Mouse (Mus musculus) kidney, adult 2 months (tissue): Measurements from ENCODE around the gene Prkce. TPM values are rescaled to one million over a fixed set of nuclear protein-coding genes. Genes with fewer than 3 reads are reported as not detected.

Experiments
- DNase-seq: peaks from one replicate; pipeline ENCODE4 v3.0.0; 2021
- H3K27ac ChIP-seq: fragments of 200-500 bp; 2 replicates; pipeline ENCODE4 v1.5.1; 2012; ENCODE audit warnings: low read depth, low read length, control low read depth, inconsistent platforms; ENCODE audit not compliant: insufficient read depth
- H3K27me3 ChIP-seq: fragments of 200-500 bp; replicated peaks from 2 replicates; pipeline ENCODE4 v1.6.1; 2012; ENCODE audit warnings: mild to moderate bottlenecking, moderate library complexity, low read length, inconsistent platforms; ENCODE audit not compliant: control insufficient read depth, insufficient read depth
- H3K36me3 ChIP-seq: fragments of 200-500 bp; 2 replicates; pipeline ENCODE4 v1.6.1; 2012; ENCODE audit warnings: mild to moderate bottlenecking, moderate library complexity, low read length, inconsistent platforms; ENCODE audit not compliant: control insufficient read depth, insufficient read depth
- H3K4me1 ChIP-seq: fragments of 200-500 bp; 2 replicates; pipeline ENCODE4 v1.6.1; 2011; ENCODE audit warnings: low read length; ENCODE audit not compliant: control insufficient read depth, insufficient read depth
- H3K4me3 ChIP-seq: fragments of 200-500 bp; 2 replicates; pipeline ENCODE4 v1.5.1; 2011; ENCODE audit warnings: mild to moderate bottlenecking, low read depth, low read length, control low read depth; ENCODE audit not compliant: insufficient read depth
- CTCF ChIP-seq: fragments of 200-500 bp; conservative IDR thresholded peaks from 2 replicates; pipeline ENCODE4 v1.5.1; 2011; ENCODE audit warnings: low read depth, mild to moderate bottlenecking, control low read depth, low read length, moderate library complexity, mixed read lengths; ENCODE audit not compliant: insufficient read depth, insufficient read length
- POLR2A ChIP-seq: fragments of 200-500 bp; IDR thresholded peaks from one replicate; pipeline ENCODE4 v1.6.1; 2011; ENCODE audit warnings: low read depth, low read length, control low read depth
- WGBS: fragments of 180-500 bp; shearing (Covaris S2); methylation state at CpG from one replicate; pipeline ENCODE4 v1.1.7; 2018; 5-methylcytosine and 5-hydroxymethylcytosine counted together
- polyA plus RNA-seq: library from polyadenylated mRNA; depleted of rRNA; stranded (reverse); fragments of >200 nt; gene quantifications from 2 replicates; pipeline ENCODE4 v1.2.3, GENCODE M21; 2012

Prkce gene
- polyA plus RNA-seq, 1 experiment = 6.1 TPM

DNA sequence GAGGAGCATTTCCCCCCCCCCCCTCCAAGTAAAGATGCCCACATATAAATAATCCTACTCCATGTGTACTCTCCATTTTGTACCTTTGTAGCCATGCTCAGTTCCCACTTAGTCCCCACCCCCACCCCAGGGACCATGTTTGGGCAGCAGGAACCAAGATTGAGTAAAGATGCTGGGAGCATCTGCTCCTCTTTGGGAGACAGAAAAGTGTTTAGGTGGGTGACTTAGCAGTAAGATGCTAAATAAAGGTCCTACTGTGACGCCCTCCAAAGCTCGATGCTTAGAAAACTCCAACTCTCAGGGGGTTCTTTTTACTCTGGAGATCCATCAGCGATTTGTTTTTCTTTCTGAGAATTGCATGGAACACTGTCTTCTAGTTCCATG lies 270.7 kb downstream of the Prkce start:
- Histone ChIP-seq H3K4me1 (peaks cover 3% of the 10 kb centered on the region; the same call in 1 of the 2 replicates), H3K4me3 (no peak overlapping the region), H3K27ac (no peak overlapping the region), H3K27me3 (no peaks in the 10 kb centered on the region), H3K36me3 (no peaks in the 10 kb centered on the region)
- WGBS = 92% methylated on average over 3 of the region's 3 CpGs
- no peak for DNase-seq
- no peak for TF ChIP-seq CTCF

DNA sequence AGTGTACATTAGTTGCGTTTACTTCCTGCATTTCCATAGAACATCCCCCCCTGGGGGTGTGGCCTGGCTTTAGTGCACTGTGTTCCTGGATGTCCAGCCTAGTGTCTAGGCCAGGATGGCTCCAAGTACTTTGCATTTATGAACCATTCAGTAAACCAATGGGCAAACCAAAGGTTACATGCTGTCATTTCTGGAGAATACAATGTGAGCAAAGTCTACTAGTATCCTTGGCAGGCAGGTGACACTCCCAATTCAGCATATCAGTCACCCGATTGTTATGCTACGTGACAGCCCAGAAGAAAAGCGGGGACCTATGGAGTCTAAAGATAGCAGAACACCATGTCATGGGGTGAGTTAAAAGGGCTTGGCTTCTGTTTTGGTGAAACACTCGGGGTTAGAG lies 271.2 kb downstream of the Prkce start:
- DNase-seq = peak; percentile 14
- TF ChIP-seq POLR2A (no peak), CTCF (no peak)
- no peak overlapping the region for H3K27ac ChIP-seq

DNA sequence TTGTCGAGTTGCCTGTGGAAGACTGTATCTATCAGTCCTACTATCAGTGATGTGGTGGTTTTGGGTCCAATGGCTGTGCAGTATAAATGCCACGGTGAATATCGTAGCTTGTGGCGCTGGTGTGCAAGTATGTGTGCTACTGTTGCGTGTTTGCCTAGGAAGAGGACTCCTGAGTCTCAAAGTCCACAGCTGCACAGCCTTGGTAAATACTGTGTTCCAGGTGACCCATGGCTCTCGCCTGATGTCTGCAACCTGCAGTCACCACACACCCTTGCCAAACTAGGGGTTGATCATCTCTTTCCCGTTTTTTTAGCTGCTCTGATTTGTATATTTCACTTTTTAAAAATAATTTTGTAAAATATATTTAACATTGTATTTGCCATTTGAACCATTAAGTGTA lies 273.5 kb downstream of the Prkce start:
- no peaks in the 10 kb centered on the region for H3K27me3 ChIP-seq
- DNase-seq = peak; percentile 24
- no peaks in the 10 kb centered on the region for H3K36me3 ChIP-seq
- TF ChIP-seq CTCF (no peak), POLR2A (no peak)
- H3K4me1 ChIP-seq = peaks cover 8% of the 10 kb centered on the region
- 78% methylated on average over 7 of the region's 7 CpGs for WGBS
- no peak overlapping the region for H3K4me3 ChIP-seq
- H3K27ac ChIP-seq = no peak overlapping the region

More for the DNA sequence above, 271.2 kb downstream of the Prkce start:
- Histone ChIP-seq H3K4me1 (peaks cover 3% of the 10 kb centered on the region; the same call in 1 of the 2 replicates), H3K27me3 (no peaks in the 10 kb centered on the region), H3K4me3 (no peak overlapping the region), H3K36me3 (no peaks in the 10 kb centered on the region)
- 81% methylated on average over 5 of the region's 5 CpGs for WGBS

DNA sequence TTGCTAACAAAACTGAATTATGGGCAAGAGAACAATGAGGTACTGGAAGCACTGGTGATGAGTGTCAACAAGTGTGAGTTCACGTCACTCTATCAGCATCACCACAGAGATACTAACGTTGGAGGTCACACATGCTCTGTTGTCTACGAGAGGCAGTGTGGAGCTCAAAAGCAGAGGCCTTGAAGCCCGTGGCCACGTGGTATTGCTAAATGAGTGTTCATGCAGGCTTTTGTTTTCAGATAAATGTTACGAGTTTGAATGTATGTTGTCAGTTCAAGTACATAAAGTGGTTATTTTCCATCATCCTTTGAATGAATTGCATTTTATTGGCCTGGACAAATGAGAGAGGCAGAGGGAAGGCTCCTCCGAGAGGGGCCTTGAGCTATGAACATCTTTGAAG lies 276.3 kb downstream of the Prkce start:
- no peak for DNase-seq
- H3K27me3 ChIP-seq = no peaks in the 10 kb centered on the region
- no peak overlapping the region for H3K4me3 ChIP-seq
- WGBS = 89% methylated on average over 7 of the region's 7 CpGs
- peaks cover 18% of the 10 kb centered on the region for H3K4me1 ChIP-seq
- no peak overlapping the region for H3K27ac ChIP-seq
- TF ChIP-seq POLR2A = no peak
- no peaks in the 10 kb centered on the region for H3K36me3 ChIP-seq

DNA sequence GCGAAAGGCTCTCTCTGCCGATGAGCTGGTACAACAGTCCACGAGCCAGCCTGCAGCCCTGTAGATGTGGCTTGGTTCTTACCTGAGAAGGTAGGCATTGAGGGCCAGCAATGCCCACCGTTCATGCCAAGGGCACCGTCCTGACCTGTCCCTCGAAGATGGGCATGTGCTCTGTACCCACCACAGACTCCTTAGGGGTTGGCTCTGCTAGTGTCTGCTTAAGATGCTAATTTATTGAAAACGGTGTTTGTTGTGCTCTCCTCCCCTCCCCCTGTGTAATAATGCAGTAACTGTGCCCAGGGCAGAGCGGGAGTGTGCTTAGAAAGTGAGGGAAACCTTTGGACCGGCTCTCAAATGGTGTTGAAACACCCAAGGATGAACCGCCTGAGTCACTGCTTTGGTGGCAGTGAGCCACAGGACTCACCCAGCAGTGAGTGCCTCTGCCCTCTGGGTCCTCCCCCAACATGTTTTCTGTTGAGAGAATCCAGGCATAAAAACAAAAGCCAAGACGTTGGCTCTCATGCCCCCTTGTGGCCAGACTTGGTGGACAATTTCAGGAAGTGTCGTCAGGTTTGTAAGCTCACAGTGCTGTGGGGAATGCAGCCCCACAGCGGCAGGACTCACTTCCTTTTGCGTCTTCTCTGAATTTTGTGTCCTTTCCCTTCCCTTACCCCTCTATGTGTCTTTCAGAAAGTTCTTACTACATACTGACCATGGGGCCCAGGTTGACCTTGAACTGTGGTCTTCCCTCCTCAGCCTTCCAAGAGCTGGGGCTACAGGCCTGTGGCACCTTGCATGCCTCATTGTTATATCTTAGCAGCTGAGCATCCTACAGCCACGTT lies 277.2 kb downstream of the Prkce start:
- peaks cover 18% of the 10 kb centered on the region for H3K4me1 ChIP-seq
- H3K27me3 ChIP-seq = no peaks in the 10 kb centered on the region
- peak; percentile 98 for DNase-seq
- H3K4me3 ChIP-seq = no peak overlapping the region
- TF ChIP-seq POLR2A (no peak), CTCF (peak; percentile 95)
- 22% methylated on average over 15 of the region's 15 CpGs for WGBS
- peak overlapping the region; percentile 50 for H3K27ac ChIP-seq
- H3K36me3 ChIP-seq = no peaks in the 10 kb centered on the region

DNA sequence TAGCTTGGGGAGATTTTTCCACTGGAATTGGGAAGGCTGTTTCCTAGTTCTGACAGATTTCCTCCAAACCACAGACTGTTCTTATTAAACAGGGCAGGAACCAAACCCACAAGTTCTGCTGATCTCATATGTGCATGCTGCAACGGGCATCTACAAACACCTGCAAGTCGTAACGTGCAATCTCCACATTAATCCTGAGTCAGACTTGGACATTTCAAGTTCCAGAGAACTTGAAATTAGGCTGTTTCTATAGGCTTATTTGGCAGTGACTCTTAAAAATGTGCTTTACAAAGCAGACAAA lies 277.8 kb downstream of the Prkce start:
- DNase-seq = no peak
- 71% methylated on average over 3 of the region's 3 CpGs for whole genome bisulfite sequencing
- Histone ChIP-seq H3K27ac (peak overlapping the region; percentile 50; the same call in 1 of the 2 replicates), H3K27me3 (no peaks in the 10 kb centered on the region), H3K4me3 (no peak overlapping the region), H3K36me3 (no peaks in the 10 kb centered on the region), H3K4me1 (peaks cover 18% of the 10 kb centered on the region)
- no peak for TF ChIP-seq POLR2A
- TF ChIP-seq CTCF = no peak

DNA sequence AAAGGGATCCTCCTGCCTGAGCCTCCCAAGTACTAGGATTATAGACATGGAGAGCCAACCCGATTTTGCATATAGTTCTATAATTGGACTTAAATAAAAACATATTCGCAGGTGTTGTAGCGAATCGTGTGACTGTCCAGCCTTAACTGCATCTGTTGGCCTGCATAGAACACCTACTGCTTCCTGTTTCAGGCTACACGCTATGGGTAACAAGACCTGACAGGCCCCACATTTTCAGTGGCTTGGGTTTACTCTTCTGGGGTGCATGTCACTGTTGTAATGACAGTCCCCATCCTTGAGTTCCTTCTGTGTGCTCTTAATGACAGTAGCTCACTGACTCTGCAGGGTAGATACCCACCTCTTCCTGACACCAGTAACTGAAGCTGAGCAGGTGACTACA lies 278.3 kb downstream of the Prkce start:
- WGBS = 88% methylated on average over 5 of the region's 5 CpGs
- no peaks in the 10 kb centered on the region for H3K27me3 ChIP-seq
- no peak for DNase-seq
- H3K27ac ChIP-seq = no peak overlapping the region
- H3K36me3 ChIP-seq = no peaks in the 10 kb centered on the region
- no peak overlapping the region for H3K4me3 ChIP-seq
- TF ChIP-seq CTCF (no peak), POLR2A (no peak)
- peaks cover 18% of the 10 kb centered on the region for H3K4me1 ChIP-seq
